Mouse (Mus musculus) heart, embryonic 15.5 days (tissue): ENCODE measurements around the gene Mapk13. TPM values are rescaled to one million over a fixed set of nuclear protein-coding genes. Genes with fewer than 3 reads are reported as not detected.

Source experiments
- ATAC-seq: fragments of 200-750 bp; cut with Nextera tagmentation; replicated peaks from 2 replicates; pipeline ENCODE4 v1.8.0; 2017; ENCODE audit warnings: low read depth, moderate TSS enrichment; ENCODE audit not compliant: insufficient number of reproducible peaks, insufficient read depth, low FRiP score
- H3K27ac ChIP-seq: fragments of 300-500 bp; sonication (generic); 2 replicates; pipeline ENCODE4 v1.5.1; 2015; ENCODE audit warnings: mild to moderate bottlenecking, inconsistent platforms
- H3K27me3 ChIP-seq: fragments of 300-500 bp; sonication (generic); 2 replicates; pipeline ENCODE4 v1.6.1; 2015; ENCODE audit warnings: inconsistent platforms
- H3K36me3 ChIP-seq: fragments of 300-500 bp; sonication (generic); 2 replicates; pipeline ENCODE4 v1.6.1; 2015; ENCODE audit warnings: mild to moderate bottlenecking, inconsistent platforms
- H3K4me1 ChIP-seq: fragments of 300-500 bp; sonication (generic); replicated peaks from 2 replicates; pipeline ENCODE4 v1.6.1; 2015; ENCODE audit warnings: inconsistent platforms
- H3K4me2 ChIP-seq: fragments of 300-500 bp; sonication (generic); 2 replicates; pipeline ENCODE4 v1.6.1; 2015; ENCODE audit warnings: inconsistent platforms, mild to moderate bottlenecking, moderate library complexity
- H3K4me3 ChIP-seq: fragments of 300-500 bp; sonication (generic); 2 replicates; pipeline ENCODE4 v1.5.1; 2015; ENCODE audit warnings: mild to moderate bottlenecking, inconsistent platforms
- H3K9ac ChIP-seq: fragments of 300-500 bp; sonication (generic); 2 replicates; pipeline ENCODE4 v1.6.1; 2015; ENCODE audit warnings: mild to moderate bottlenecking, inconsistent platforms
- H3K9me3 ChIP-seq: fragments of 300-500 bp; sonication (generic); replicated peaks from 2 replicates; pipeline ENCODE4 v1.6.1; 2016; ENCODE audit warnings: inconsistent platforms
- WGBS: fragments of 180-500 bp; shearing (Covaris S2); methylation state at CpG from one replicate; pipeline ENCODE4 v1.1.7; 2015; ENCODE audit warnings: mixed read lengths; 5-methylcytosine and 5-hydroxymethylcytosine counted together
- polyA plus RNA-seq: library from polyadenylated mRNA; unstranded; fragments of >200 nt; fragmentation: Nextera tagmentation; extraction: Ambion mirVana; gene quantifications from 2 replicates; pipeline ENCODE4 v1.2.1, GENCODE M21; 2015

Mapk13 gene
- polyA plus RNA-seq, 1 experiment from 2014 or later: 3.6 TPM

DNA sequence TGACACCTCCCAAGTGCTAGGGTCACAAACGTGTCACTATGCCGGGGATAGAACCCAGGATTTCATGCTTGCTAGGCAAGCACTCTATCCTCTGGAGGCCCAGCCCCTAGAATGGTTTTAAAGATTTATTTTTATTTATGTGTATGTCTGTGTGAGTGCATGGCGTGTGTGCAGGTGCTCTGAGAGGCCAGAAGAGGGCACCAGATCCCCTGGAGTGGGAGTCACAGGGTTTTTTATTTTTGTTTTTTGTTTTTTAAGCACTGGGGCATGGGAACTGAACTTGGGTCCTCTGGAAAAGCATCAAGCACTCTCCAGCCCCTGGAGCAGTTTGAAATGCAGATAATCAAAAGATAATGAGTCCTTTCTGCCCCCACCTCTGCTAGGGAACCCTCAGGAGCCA is 7.7 kb downstream of the Mapk13 start:
- WGBS: 88% methylated on average over 3 of the region's 3 CpGs
- no peak overlapping the region for H3K4me2 ChIP-seq
- H3K9ac ChIP-seq: no peak overlapping the region
- ATAC-seq: no peak
- no peak overlapping the region for H3K4me3 ChIP-seq
- no peak overlapping the region for H3K27ac ChIP-seq
- H3K27me3 ChIP-seq: 0 out of 2 replicates have a peak, but pooled peaks cover 5% of the 10 kb centered on the region
- no peaks in the 10 kb centered on the region for H3K36me3 ChIP-seq
- peaks cover 9% of the 10 kb centered on the region for H3K4me1 ChIP-seq
- no peaks in the 10 kb centered on the region for H3K9me3 ChIP-seq

DNA sequence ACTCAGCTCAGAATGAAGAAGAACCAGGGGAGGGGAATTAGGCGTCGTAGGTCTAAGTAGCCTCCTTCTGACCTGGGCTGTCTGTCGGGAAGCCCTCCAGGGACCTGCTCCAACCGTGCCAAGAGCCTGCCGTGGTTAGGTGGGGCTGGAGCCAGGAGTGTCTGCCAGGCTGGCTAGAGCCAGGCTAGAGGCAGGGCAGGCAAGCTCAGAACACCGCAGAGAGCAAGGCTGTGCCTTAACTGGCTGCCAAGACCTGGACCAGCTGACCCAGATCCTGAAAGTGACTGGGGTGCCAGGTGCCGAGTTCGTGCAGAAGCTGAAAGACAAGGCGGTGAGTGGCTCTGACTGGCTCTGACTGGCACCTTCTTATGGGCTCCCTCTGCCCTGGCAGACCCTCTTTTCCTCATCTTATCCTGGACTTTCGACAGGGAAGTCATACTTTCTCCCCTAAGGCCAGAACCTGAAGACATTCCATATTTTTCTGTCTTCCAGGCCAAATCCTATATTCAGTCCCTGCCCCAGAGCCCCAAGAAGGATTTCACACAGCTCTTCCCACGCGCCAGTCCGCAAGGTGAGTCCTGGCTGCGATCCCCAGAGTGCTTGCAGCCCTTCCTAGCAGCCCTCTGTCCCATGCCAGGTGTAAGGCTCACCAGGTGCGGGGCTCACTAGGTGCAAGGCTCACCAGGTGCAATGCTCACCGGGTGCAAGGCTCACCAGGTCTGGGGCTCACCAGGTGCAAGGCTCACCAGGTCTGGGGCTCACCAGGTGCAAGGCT is 8.3 kb downstream of the Mapk13 start:
- H3K36me3 ChIP-seq: no peaks in the 10 kb centered on the region
- ATAC-seq: no peak
- H3K4me2 ChIP-seq: no peak overlapping the region
- 0 out of 2 replicates have a peak, but pooled peaks cover 1% of the 10 kb centered on the region for H3K27me3 ChIP-seq
- 76% methylated on average over 16 of the region's 16 CpGs for WGBS
- peaks cover 9% of the 10 kb centered on the region for H3K4me1 ChIP-seq
- no peak overlapping the region for H3K9ac ChIP-seq
- no peak overlapping the region for H3K27ac ChIP-seq
- no peak overlapping the region for H3K4me3 ChIP-seq
- H3K9me3 ChIP-seq: no peaks in the 10 kb centered on the region

DNA sequence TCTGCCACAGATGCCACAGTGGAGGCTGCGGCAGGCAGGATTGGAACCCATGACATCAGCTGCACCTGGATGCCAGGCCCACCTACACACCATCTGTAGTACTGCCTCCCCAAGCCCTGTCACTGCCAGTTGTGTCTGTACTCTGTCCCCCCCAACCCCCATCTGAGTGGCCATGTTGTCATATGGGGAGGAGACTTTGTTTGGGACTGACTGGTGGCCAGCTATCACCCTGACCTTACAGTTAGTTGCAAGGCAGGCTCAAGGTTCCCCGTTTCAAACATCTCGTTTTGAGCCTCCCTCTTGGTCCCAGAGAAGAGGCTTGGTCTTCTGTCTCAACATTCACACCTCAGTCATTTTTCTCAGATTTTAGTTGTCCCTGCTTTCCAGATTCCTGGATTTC is 10.6 kb downstream of the Mapk13 start:
- H3K27ac ChIP-seq: no peak overlapping the region
- WGBS: 92% methylated on average over 3 of the region's 3 CpGs
- no peak for ATAC-seq

DNA sequence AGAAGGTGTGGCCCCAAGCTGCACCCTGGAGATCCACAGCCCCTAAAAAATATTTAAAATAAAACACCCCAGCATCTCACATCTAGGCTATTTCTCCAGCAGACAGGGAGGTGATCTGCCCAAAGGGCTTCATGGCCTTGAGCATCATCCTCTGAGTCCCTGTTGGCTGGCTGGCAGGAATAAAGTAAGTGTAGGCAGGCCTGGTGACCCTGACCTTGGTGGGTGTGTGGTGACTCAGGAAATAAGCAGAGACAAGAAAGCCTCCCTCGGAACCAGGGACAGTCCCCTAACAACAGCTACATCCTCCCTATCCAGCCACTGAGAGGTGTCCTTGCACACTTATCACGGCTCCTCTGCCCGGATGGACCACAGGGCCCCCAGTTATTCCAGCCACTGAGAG is 11.7 kb downstream of the Mapk13 start:
- no peaks in the 10 kb centered on the region for H3K36me3 ChIP-seq
- 0 out of 2 replicates have a peak, but pooled peaks have one; percentile 25 for ATAC-seq
- H3K9me3 ChIP-seq: no peaks in the 10 kb centered on the region
- H3K4me3 ChIP-seq: no peak overlapping the region
- no peak overlapping the region for H3K27ac ChIP-seq
- 39% methylated on average over 3 of the region's 3 CpGs for WGBS
- peaks cover 9% of the 10 kb centered on the region for H3K4me1 ChIP-seq
- no peak overlapping the region for H3K4me2 ChIP-seq
- no peaks in the 10 kb centered on the region for H3K27me3 ChIP-seq
- H3K9ac ChIP-seq: no peak overlapping the region

More for the DNA sequence above, 10.6 kb downstream of the Mapk13 start:
- Histone ChIP-seq H3K9ac (no peak overlapping the region), H3K4me3 (no peak overlapping the region), H3K36me3 (no peaks in the 10 kb centered on the region), H3K4me2 (no peak overlapping the region), H3K4me1 (peaks cover 9% of the 10 kb centered on the region), H3K27me3 (no peaks in the 10 kb centered on the region), H3K9me3 (no peaks in the 10 kb centered on the region)

DNA sequence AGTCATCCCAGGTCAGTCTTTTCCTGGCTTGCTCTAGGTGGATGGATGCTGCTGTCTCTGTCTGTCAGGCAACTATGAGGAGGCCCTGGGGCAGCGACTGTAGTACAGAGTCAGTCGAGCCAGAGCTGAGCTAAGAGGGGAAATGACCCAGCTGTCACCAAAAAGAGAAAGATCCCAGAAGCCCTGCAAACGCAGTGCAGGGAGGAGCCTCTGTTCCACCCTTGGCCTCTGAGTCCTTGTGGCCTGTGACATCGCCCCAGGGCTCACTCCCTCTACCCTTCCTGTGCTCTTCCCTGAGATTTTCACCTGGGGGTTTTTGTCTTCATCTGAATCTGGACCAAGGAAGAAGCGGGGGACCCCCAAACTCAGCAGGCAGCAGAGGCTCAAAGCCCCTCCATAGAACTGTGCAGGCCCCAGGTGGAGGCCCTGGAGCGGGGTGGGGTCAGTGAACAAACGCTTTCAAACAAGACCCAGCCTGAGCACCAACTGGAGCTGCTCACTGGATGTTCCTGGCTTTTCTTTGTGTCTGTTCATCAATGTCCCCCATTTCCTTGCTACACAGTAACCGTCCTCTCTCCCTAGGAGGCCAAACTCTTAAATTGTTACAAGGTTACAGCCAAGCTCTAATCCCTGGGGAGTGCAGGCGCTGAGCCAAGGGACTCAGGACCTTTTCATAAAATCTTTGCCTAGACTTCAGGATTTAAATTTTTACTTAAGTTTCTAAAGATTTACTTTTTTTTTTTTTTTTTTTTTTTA is 12.4 kb downstream of the Mapk13 start:
- H3K4me3 ChIP-seq: no peak overlapping the region
- 0 out of 2 replicates have a peak, but pooled peaks have one; percentile 47 for ATAC-seq
- no peaks in the 10 kb centered on the region for H3K9me3 ChIP-seq
- H3K4me2 ChIP-seq: no peak overlapping the region
- 47% methylated on average over 9 of the region's 9 CpGs for WGBS
- H3K36me3 ChIP-seq: no peaks in the 10 kb centered on the region
- no peak overlapping the region for H3K9ac ChIP-seq
- 0 out of 2 replicates have a peak overlapping the region, but pooled peaks have one; percentile 12 for H3K27ac ChIP-seq
- H3K27me3 ChIP-seq: no peaks in the 10 kb centered on the region
- H3K4me1 ChIP-seq: peaks cover 9% of the 10 kb centered on the region

DNA sequence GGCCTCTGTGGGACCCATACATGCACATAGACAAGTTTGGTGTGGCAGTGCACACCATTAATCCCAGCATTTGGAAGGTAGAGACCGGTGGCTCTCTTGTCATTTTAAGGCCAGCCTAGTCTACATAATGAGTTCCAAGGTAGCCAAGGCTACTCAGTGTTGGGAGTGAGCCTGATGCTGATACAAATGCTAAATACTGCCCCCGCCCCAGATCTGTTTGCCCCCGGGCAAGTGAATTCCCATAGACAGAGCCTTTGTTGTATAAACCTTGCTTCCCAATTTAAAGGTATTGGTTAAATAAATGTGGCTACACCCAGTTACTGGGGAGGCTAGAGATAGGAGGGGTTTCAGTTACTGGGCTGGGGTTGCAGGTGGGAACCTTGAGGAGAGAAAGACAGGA is 15.9 kb downstream of the Mapk13 start:
- Histone ChIP-seq H3K4me3 (no peak overlapping the region), H3K27ac (no peak overlapping the region), H3K36me3 (no peaks in the 10 kb centered on the region), H3K27me3 (no peaks in the 10 kb centered on the region), H3K4me2 (no peak overlapping the region), H3K9ac (no peak overlapping the region), H3K9me3 (no peaks in the 10 kb centered on the region), H3K4me1 (peaks cover 9% of the 10 kb centered on the region)
- no peak for ATAC-seq
- 85% methylated on average over 3 of the region's 3 CpGs for WGBS

DNA sequence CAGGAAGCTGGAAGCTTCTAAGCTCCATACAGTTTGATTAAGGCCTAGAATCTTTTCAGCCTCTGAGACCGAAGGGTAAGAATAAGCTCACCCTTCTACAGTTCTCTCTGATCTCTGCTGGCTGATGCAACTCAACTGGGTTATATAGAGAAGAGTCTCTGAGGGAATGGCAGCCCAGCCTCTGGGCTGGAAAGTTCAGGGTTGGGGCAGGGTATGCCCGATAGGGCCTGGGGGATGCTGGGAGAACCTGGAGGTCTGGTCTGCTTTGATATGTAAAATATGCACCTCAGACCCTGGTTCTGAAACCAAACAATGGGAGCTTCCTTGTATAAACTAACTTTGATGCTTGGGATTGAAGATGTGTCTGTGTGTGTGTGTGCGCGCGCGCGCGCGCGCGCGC is 18.4 kb downstream of the Mapk13 start:
- WGBS: 96% methylated on average over 12 of the region's 12 CpGs

DNA sequence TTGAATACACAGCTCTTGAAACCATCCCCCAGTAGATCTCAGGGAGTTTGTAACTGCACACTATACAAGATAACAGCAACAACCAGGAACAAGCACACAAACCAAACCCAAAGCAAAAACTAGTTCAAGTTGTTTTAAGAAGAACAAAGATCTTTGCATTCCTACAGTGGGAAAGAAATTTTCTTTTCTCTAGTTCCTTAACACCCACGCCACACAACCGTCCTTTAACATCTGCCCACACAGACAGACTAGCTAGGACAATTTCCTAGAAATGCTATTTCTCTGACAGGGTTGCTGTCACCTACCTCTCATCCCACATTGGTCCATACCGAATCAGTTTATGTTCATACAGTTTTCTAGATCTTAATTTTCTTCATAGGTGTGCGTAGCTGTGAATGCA is 27.9 kb downstream of the Mapk13 start:
- H3K9me3 ChIP-seq: no peaks in the 10 kb centered on the region
- H3K4me1 ChIP-seq: peaks cover 13% of the 10 kb centered on the region
- no peak overlapping the region for H3K9ac ChIP-seq
- no peak overlapping the region for H3K27ac ChIP-seq
- WGBS: 89% methylated on average over 4 of the region's 4 CpGs
- H3K36me3 ChIP-seq: no peaks in the 10 kb centered on the region
- H3K4me2 ChIP-seq: no peak overlapping the region
- ATAC-seq: no peak
- H3K27me3 ChIP-seq: no peaks in the 10 kb centered on the region
- no peak overlapping the region for H3K4me3 ChIP-seq

More for the DNA sequence above, 18.4 kb downstream of the Mapk13 start:
- H3K4me1 ChIP-seq: no peaks in the 10 kb centered on the region
- H3K9me3 ChIP-seq: no peaks in the 10 kb centered on the region
- H3K27ac ChIP-seq: no peak overlapping the region
- H3K27me3 ChIP-seq: no peaks in the 10 kb centered on the region
- H3K4me2 ChIP-seq: no peak overlapping the region
- no peak for ATAC-seq
- H3K9ac ChIP-seq: no peak overlapping the region
- no peak overlapping the region for H3K4me3 ChIP-seq
- H3K36me3 ChIP-seq: no peaks in the 10 kb centered on the region

DNA sequence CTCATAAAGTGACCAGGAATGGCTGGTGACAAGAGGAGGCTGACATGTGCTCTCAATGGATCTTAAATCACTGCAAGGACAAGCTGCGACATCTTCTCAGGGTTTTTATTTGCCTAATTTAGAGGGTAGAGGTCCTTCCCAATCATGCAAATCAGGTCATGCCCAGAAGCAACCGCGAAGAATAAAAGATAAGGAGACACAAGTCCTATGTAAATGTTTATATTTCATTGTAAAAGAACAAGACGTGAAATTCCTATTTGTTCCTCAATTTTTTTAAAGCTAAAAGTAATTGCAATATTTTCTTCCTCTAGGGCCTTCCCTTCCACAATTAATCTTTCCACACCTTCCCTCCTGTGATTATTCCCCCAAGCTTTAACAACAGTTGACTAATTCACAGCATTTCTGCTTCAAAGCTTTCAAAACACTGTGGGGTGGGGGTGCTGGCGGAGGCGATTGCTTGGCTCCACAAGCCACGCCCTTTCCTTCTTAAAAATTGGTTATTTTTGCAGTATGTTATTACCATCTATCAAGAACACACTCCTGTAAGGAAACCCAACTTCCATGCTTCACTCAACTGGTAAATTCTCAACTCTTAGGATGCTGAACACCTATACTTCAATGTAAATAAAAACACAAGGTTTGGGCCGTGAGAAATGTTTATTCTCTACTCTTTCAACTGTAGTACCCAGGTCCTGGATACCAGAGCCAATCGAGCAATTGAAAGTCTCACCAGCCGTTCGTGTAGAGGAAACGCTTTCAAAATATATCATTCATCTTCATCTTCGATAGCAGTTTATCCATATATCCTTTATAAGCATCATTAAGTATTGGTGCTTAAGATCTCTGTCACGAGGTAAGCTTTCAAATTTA is 30.4 kb downstream of the Mapk13 start:
- WGBS: 20% methylated on average over 14 of the region's 14 CpGs
- peak overlapping the region; percentile 100 for H3K9ac ChIP-seq
- no peaks in the 10 kb centered on the region for H3K36me3 ChIP-seq
- no peaks in the 10 kb centered on the region for H3K9me3 ChIP-seq
- no peak overlapping the region for H3K27ac ChIP-seq
- peaks cover 36% of the 10 kb centered on the region for H3K4me1 ChIP-seq
- peak overlapping the region; percentile 93 for H3K4me3 ChIP-seq
- H3K27me3 ChIP-seq: no peaks in the 10 kb centered on the region
- no peak for ATAC-seq
- peak overlapping the region; percentile 97 for H3K4me2 ChIP-seq

DNA sequence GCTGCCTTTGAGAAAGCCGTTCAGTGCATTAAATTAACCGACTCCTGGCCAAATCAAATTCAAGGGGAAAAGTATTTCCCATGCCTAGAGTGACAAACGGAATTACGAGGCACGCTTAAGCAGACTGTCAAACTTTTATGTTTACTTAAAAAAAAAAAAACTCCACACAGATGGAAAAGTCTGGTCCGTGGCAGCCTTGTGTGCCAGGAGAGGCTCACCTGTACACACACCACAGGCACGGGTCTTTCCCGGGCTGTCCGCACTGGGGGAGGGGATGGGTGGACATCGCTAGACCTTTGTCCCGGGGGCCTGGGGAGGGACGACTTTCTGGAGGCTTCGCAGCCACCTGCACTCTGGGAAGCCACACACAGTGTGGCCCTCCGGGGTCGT is 31.2 kb downstream of the Mapk13 start:
- ATAC-seq: peak; percentile 3; the same call in 1 of the 2 replicates
- Histone ChIP-seq H3K4me3 (peak overlapping the region; percentile 93), H3K9ac (peak overlapping the region; percentile 100), H3K9me3 (no peaks in the 10 kb centered on the region), H3K4me2 (peak overlapping the region; percentile 97), H3K4me1 (peaks cover 36% of the 10 kb centered on the region), H3K36me3 (no peaks in the 10 kb centered on the region), H3K27me3 (no peaks in the 10 kb centered on the region), H3K27ac (peak overlapping the region; percentile 99)
- under 1% methylated on average over 15 of the region's 15 CpGs for WGBS
